Mouse (Mus musculus): Measurements from ENCODE around the gene 4933421I07Rik. TPM values are rescaled to one million over a fixed set of nuclear protein-coding genes. Genes with fewer than 3 reads are reported as not detected.

4933421I07Rik gene
- polyA plus RNA-seq, 1 experiment from 2014 or later = not detected

Other genes with a start within 250 kb of the 4933421I07Rik start
- gene Vmn2r61, start 188.1 kb downstream of the 4933421I07Rik start, polyA plus RNA-seq (2014; fragmentation: Nextera tagmentation; extraction: Ambion mirVana) = not detected in 2 replicates
- 10.6 and 12.8 TPM in 2 replicates for gene Zfp141, start 57.6 kb upstream of the 4933421I07Rik start, polyA plus RNA-seq (2014; fragmentation: Nextera tagmentation; extraction: Ambion mirVana)
- gene Gm21028, start 130.5 kb upstream of the 4933421I07Rik start, polyA plus RNA-seq (2014; fragmentation: Nextera tagmentation; extraction: Ambion mirVana) = not detected in 2 replicates
- gene Zfp977, start 144.4 kb upstream of the 4933421I07Rik start, polyA plus RNA-seq (2014; fragmentation: Nextera tagmentation; extraction: Ambion mirVana) = 2.1 and 2.7 TPM in 2 replicates
- gene Zfp976, start 194.5 kb upstream of the 4933421I07Rik start, polyA plus RNA-seq (2014; fragmentation: Nextera tagmentation; extraction: Ambion mirVana) = 1.9 and 2.4 TPM in 2 replicates
- gene Zfp975, start 244.6 kb upstream of the 4933421I07Rik start, polyA plus RNA-seq (2014; fragmentation: Nextera tagmentation; extraction: Ambion mirVana) = 7.9 and 8.9 TPM in 2 replicates

All from intestine, embryonic 14.5 days (tissue).